Mouse (Mus musculus) erythroblast, embryonic 14.5 days (primary cell): ENCODE measurements around the gene Podn.

Experiments
- GATA1 ChIP-seq: IDR thresholded peaks from 2 replicates; pipeline ENCODE4 v1.6.1; 2012; ENCODE audit warnings: low read length, inconsistent platforms, mixed read lengths
- TAL1 ChIP-seq: IDR thresholded peaks from 3 replicates; pipeline ENCODE4 v1.6.1; 2012; ENCODE audit warnings: low read length, inconsistent platforms, mixed read lengths

DNA sequence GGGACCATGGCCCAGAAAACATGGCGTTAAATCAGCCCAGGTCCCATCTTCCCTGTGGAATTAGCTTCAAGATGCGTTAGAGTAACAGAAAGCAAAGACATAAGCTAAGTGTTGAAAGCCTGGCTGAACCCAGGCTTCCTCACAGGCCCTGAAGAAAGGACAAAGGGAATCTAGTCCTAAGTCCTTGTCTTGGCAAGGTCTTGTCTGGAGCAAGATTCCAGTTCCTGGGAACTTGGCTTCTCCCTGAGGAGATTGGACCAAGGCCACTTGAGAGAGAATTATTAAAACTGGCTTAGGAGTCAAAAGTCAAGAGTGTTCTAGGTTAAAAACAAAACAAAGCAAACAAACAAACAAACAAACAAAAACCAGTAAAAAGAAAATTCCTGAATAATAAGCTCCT is 32.1 kb upstream of the Podn start:
- TF ChIP-seq TAL1 (no peak), GATA1 (no peak)
